Mouse (Mus musculus) liver, postnatal 0 days (tissue): ENCODE measurements around the gene Smyd2. TPM values are rescaled to one million over a fixed set of nuclear protein-coding genes. Genes with fewer than 3 reads are reported as not detected.

Experiments used
- ATAC-seq: fragments of 200-750 bp; cut with Nextera tagmentation; 2 replicates; pipeline ENCODE4 v1.8.0; 2017; ENCODE audit warnings: mild to moderate bottlenecking, moderate library complexity
- DNase-seq: peaks from one replicate; pipeline ENCODE4 v3.0.0-alpha.2; 2016
- H3K27ac ChIP-seq: fragments of 300-500 bp; sonication (generic); 2 replicates; pipeline ENCODE4 v1.5.1; 2014; ENCODE audit warnings: antibody characterized with exemption, moderate library complexity, mild to moderate bottlenecking, low read depth
- H3K27me3 ChIP-seq: fragments of 300-500 bp; sonication (generic); 2 replicates; pipeline ENCODE4 v1.6.1; 2014; ENCODE audit warnings: low read length, control low read depth, mixed read lengths; ENCODE audit not compliant: insufficient read depth
- H3K36me3 ChIP-seq: fragments of 300-500 bp; sonication (generic); replicated peaks from 2 replicates; pipeline ENCODE4 v1.6.1; 2014; ENCODE audit warnings: mild to moderate bottlenecking, control low read depth, low read length, moderate library complexity, mixed read lengths; ENCODE audit not compliant: insufficient read depth
- H3K4me1 ChIP-seq: fragments of 300-500 bp; sonication (generic); 2 replicates; pipeline ENCODE4 v1.6.1; 2014; ENCODE audit warnings: antibody characterized with exemption, mild to moderate bottlenecking, control low read depth; ENCODE audit not compliant: insufficient read depth
- H3K4me2 ChIP-seq: fragments of 300-500 bp; sonication (generic); 2 replicates; pipeline ENCODE4 v1.6.1; 2014; ENCODE audit warnings: low read depth, mild to moderate bottlenecking, low read length, moderate library complexity, mixed read lengths
- H3K4me3 ChIP-seq: fragments of 300-500 bp; sonication (generic); 2 replicates; pipeline ENCODE4 v1.5.1; 2014; ENCODE audit warnings: low read depth, low read length
- H3K9ac ChIP-seq: fragments of 300-500 bp; sonication (generic); replicated peaks from 2 replicates; pipeline ENCODE4 v1.6.1; 2014; ENCODE audit warnings: mild to moderate bottlenecking, moderate library complexity
- H3K9me3 ChIP-seq: fragments of 300-500 bp; sonication (generic); 2 replicates; pipeline ENCODE4 v1.6.1; 2016; ENCODE audit warnings: mild to moderate bottlenecking, control low read depth, low read length, mixed read lengths
- CTCF ChIP-seq: sonication (generic); IDR thresholded peaks from 2 replicates; pipeline ENCODE4 v1.5.1; 2016; ENCODE audit warnings: antibody characterized with exemption, low read depth
- EP300 ChIP-seq: IDR thresholded peaks from 2 replicates; pipeline ENCODE4 v1.6.1; 2016; ENCODE audit warnings: antibody characterized with exemption, low read depth, mild to moderate bottlenecking
- WGBS: fragments of 180-500 bp; shearing (Covaris S2); extraction: QIAGEN DNeasy Blood & Tissue Kit; methylation state at CpG from one replicate; pipeline ENCODE4 v1.1.7; 2014; ENCODE audit not compliant: insufficient replicate concordance; 5-methylcytosine and 5-hydroxymethylcytosine counted together
- polyA plus RNA-seq: library from polyadenylated mRNA; unstranded; fragments of >200 nt; fragmentation: Nextera tagmentation; extraction: Ambion mirVana; gene quantifications from 2 replicates; pipeline ENCODE4 v1.2.1, GENCODE M21; 2015

Gene Smyd2
- polyA plus RNA-seq, 1 experiment from 2014 or later = 23.3 TPM

- Histone ChIP-seq H3K4me2 (peak overlapping the region; percentile 67), H3K27me3 (no peaks in the 10 kb centered on the region), H3K4me3 (no peak overlapping the region), H3K4me1 (peaks cover 21% of the 10 kb centered on the region), H3K36me3 (no peaks in the 10 kb centered on the region), H3K9me3 (no peaks in the 10 kb centered on the region), H3K9ac (no peak overlapping the region; the same call in 1 of the 2 replicates), H3K27ac (peak overlapping the region; percentile 76)
- DNase-seq (no peak), ATAC-seq (peak; percentile 55)
- WGBS = 16% methylated on average over 5 of the region's 5 CpGs
- no peak for TF ChIP-seq CTCF
- no peak for TF ChIP-seq EP300
These were observed 55.1 kb downstream of the Smyd2 start for GRCm38 (mm10) chr1:189867034-189867433.

- 58% methylated on average over 6 of the region's 6 CpGs for WGBS
- H3K27ac ChIP-seq = peak overlapping the region; percentile 76
- no peaks in the 10 kb centered on the region for H3K9me3 ChIP-seq
- ATAC-seq = no peak
- TF ChIP-seq EP300 = peak; percentile 66
- TF ChIP-seq CTCF = no peak
- H3K4me1 ChIP-seq = peaks cover 21% of the 10 kb centered on the region
- H3K9ac ChIP-seq = no peak overlapping the region; the same call in 1 of the 2 replicates
- no peak overlapping the region for H3K4me3 ChIP-seq
- H3K4me2 ChIP-seq = peak overlapping the region; percentile 67
- no peaks in the 10 kb centered on the region for H3K27me3 ChIP-seq
- H3K36me3 ChIP-seq = no peaks in the 10 kb centered on the region
- DNase-seq = no peak
These were observed 55.5 kb downstream of the Smyd2 start for GRCm38 (mm10) chr1:189866621-189867020.

- no peak for ATAC-seq
- H3K4me1 ChIP-seq = peaks cover 28% of the 10 kb centered on the region
These were observed 57.2 kb downstream of the Smyd2 start for GRCm38 (mm10) chr1:189864846-189865560.

GRCm38 (mm10) chr1:189864301-189864700 lies 57.9 kb downstream of the Smyd2 start:
- H3K4me1 ChIP-seq = peaks cover 28% of the 10 kb centered on the region

More at GRCm38 (mm10) chr1:189864846-189865560, 57.2 kb downstream of the Smyd2 start:
- H3K36me3 ChIP-seq = no peaks in the 10 kb centered on the region
- 72% methylated on average over 15 of the region's 15 CpGs for WGBS
- no peak overlapping the region for H3K9ac ChIP-seq
- TF ChIP-seq EP300 = no peak
- no peak for TF ChIP-seq CTCF
- no peaks in the 10 kb centered on the region for H3K27me3 ChIP-seq
- no peak overlapping the region for H3K4me2 ChIP-seq
- no peak overlapping the region for H3K27ac ChIP-seq
- no peaks in the 10 kb centered on the region for H3K9me3 ChIP-seq
- DNase-seq = no peak
- no peak overlapping the region for H3K4me3 ChIP-seq

GRCm38 (mm10) chr1:189863727-189864126 lies 58.4 kb downstream of the Smyd2 start:
- no peak overlapping the region for H3K4me2 ChIP-seq
- H3K9me3 ChIP-seq = no peaks in the 10 kb centered on the region
- no peak overlapping the region for H3K27ac ChIP-seq
- H3K36me3 ChIP-seq = no peaks in the 10 kb centered on the region
- H3K9ac ChIP-seq = no peak overlapping the region
- H3K27me3 ChIP-seq = no peaks in the 10 kb centered on the region
- WGBS = 93% methylated on average over 3 of the region's 3 CpGs
- DNase-seq = no peak
- peaks cover 28% of the 10 kb centered on the region for H3K4me1 ChIP-seq
- TF ChIP-seq EP300 (no peak), CTCF (no peak)
- no peak overlapping the region for H3K4me3 ChIP-seq
- ATAC-seq = no peak

More at GRCm38 (mm10) chr1:189864301-189864700, 57.9 kb downstream of the Smyd2 start:
- 65% methylated on average over 9 of the region's 9 CpGs for WGBS
- Histone ChIP-seq H3K27ac (no peak overlapping the region), H3K4me2 (no peak overlapping the region), H3K27me3 (no peaks in the 10 kb centered on the region), H3K9ac (no peak overlapping the region), H3K36me3 (no peaks in the 10 kb centered on the region), H3K9me3 (no peaks in the 10 kb centered on the region), H3K4me3 (no peak overlapping the region)
- peak; percentile 33 for TF ChIP-seq CTCF
- no peak for TF ChIP-seq EP300
- DNase-seq (no peak), ATAC-seq (no peak)

- no peak overlapping the region for H3K4me3 ChIP-seq
- H3K27me3 ChIP-seq = no peaks in the 10 kb centered on the region
- H3K27ac ChIP-seq = no peak overlapping the region
- peak; percentile 57 for ATAC-seq
- peaks cover 8% of the 10 kb centered on the region for H3K4me1 ChIP-seq
- no peaks in the 10 kb centered on the region for H3K36me3 ChIP-seq
- no peak overlapping the region for H3K4me2 ChIP-seq
- TF ChIP-seq EP300 (no peak), CTCF (no peak)
- WGBS = 42% methylated on average over 12 of the region's 12 CpGs
- H3K9ac ChIP-seq = no peak overlapping the region
- DNase-seq = no peak
- H3K9me3 ChIP-seq = no peaks in the 10 kb centered on the region
These were observed 61.2 kb downstream of the Smyd2 start for GRCm38 (mm10) chr1:189860942-189861315.
